In the genomic region with DNA sequence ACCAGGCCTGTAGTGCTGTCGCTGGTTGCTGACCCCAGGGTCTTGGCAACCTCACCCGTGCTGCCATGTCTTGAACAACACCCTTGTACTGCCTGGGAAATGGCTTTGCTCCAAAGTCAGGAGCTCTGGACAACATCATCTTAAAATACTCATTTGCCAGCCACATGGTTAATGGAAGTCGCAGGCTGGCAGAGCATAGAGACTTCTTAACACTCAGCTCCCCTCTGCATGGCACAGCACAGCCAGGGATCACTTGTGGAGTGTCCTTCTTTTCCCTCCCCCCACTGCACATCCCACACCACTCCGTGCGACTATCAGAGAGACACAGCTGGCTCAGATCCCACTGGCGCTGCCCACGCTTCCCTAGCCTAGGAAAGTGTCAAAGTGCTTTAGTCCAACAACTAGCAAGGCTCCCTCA, we compare ENCODE assay signal across 9 mouse cellular contexts. TPM values are rescaled to one million over a fixed set of nuclear protein-coding genes. Genes with fewer than 3 reads are reported as not detected.
A peak's percentile ranks its signal among the peaks of the same experiment; 100 is the strongest.
DNase-seq lines count a peak whose midpoint lies in the region; ATAC-seq and TF ChIP-seq lines count a peak whose summit lies in the region.
"Had no signal": no experiment of that assay in that cellular context is flagged by ENCODE, and none has a peak within 500 bp of the region (broad histone marks: within the 10 kb centered on the region; RNA-seq: fewer than 3 reads in every experiment).

No protein-coding gene starts in this region.

- peak; percentile 13; the same call in 1 of the 2 replicates for ATAC-seq in intestine, embryonic 15.5 days
- ATAC-seq in intestine, postnatal 0 days: no peak
- ATAC-seq in midbrain, embryonic 16.5 days: no peak
- no peak for ATAC-seq in midbrain, embryonic 11.5 days (ENCODE audit: low FRiP score)
- peak; percentile 60 for ATAC-seq in heart, embryonic 16.5 days (replicated peaks; ENCODE audit: extremely low read depth, insufficient read depth, low FRiP score)
- ATAC-seq in stomach, embryonic 14.5 days (ENCODE audit: insufficient number of reproducible peaks, insufficient read depth, low FRiP score, low read depth): peak; percentile 39

- no peak for TF ChIP-seq CTCF in intestine, postnatal 0 days (IDR thresholded peaks at IDR 0.05; ENCODE audit: low read depth)

- no peaks in the 10 kb centered on the region for H3K27me3 ChIP-seq in intestine, embryonic 15.5 days (replicated peaks)
- no peaks in the 10 kb centered on the region for H3K27me3 ChIP-seq in intestine, postnatal 0 days (replicated peaks; ENCODE audit: control insufficient read depth, insufficient read depth, low read length)
- H3K27me3 ChIP-seq in midbrain, embryonic 16.5 days (ENCODE audit: control insufficient read depth, insufficient read depth, low read depth, low read length): no peaks in the 10 kb centered on the region
- no peaks in the 10 kb centered on the region for H3K27me3 ChIP-seq in midbrain, embryonic 11.5 days (ENCODE audit: control insufficient read depth, insufficient read depth, low read length)
- no peaks in the 10 kb centered on the region for H3K27me3 ChIP-seq in heart, embryonic 16.5 days (ENCODE audit: control insufficient read depth, insufficient read depth, low read length)
- no peaks in the 10 kb centered on the region for H3K27me3 ChIP-seq in stomach, embryonic 14.5 days (ENCODE audit: control insufficient read depth, insufficient read depth, low read length)
- H3K27me3 ChIP-seq: stomach, embryonic 15.5 days had no signal

- H3K9me3 ChIP-seq in intestine, embryonic 15.5 days: no peaks in the 10 kb centered on the region
- no peaks in the 10 kb centered on the region for H3K9me3 ChIP-seq in intestine, postnatal 0 days (ENCODE audit: control insufficient read depth)
- H3K9me3 ChIP-seq in midbrain, embryonic 16.5 days (replicated peaks; ENCODE audit: control insufficient read depth, low read length, poor library complexity, severe bottlenecking): no peaks in the 10 kb centered on the region
- H3K9me3 ChIP-seq in midbrain, embryonic 11.5 days (ENCODE audit: control insufficient read depth, low read length): no peaks in the 10 kb centered on the region
- H3K9me3 ChIP-seq in heart, embryonic 16.5 days (replicated peaks; ENCODE audit: control insufficient read depth, low read length): no peaks in the 10 kb centered on the region
- H3K9me3 ChIP-seq in stomach, embryonic 14.5 days (ENCODE audit: control insufficient read depth, low read depth, low read length): no peaks in the 10 kb centered on the region
- H3K9me3 ChIP-seq: stomach, embryonic 15.5 days had no signal

- no peak overlapping the region for H3K4me3 ChIP-seq in intestine, embryonic 15.5 days (replicated peaks)
- no peak overlapping the region for H3K4me3 ChIP-seq in intestine, postnatal 0 days (ENCODE audit: low read depth, low read length)
- no peak overlapping the region for H3K4me3 ChIP-seq in midbrain, embryonic 16.5 days (ENCODE audit: low read depth, low read length)
- H3K4me3 ChIP-seq in midbrain, embryonic 11.5 days (ENCODE audit: low read depth, low read length): no peak overlapping the region
- H3K4me3 ChIP-seq in heart, embryonic 16.5 days (ENCODE audit: low read length): no peak overlapping the region
- no peak overlapping the region for H3K4me3 ChIP-seq in stomach, embryonic 14.5 days (ENCODE audit: low read depth, low read length)
- H3K4me3 ChIP-seq: stomach, embryonic 15.5 days had no signal

- 65% methylated on average over 7 of the region's 7 CpGs for WGBS in intestine, embryonic 15.5 days
- WGBS in intestine, postnatal 0 days: 65% methylated on average over 7 of the region's 7 CpGs
- WGBS in midbrain, embryonic 16.5 days: 70% methylated on average over 7 of the region's 7 CpGs
- 86% methylated on average over 7 of the region's 7 CpGs for WGBS in midbrain, embryonic 11.5 days
- WGBS in heart, embryonic 16.5 days: 21% methylated on average over 7 of the region's 7 CpGs
- 58% methylated on average over 7 of the region's 7 CpGs for WGBS in stomach, embryonic 14.5 days

- DNase-seq in midbrain, embryonic 11.5 days (ENCODE audit: low spot score, missing footprints): no peak
- DNase-seq in T-cell, adult 2 months (ENCODE audit: low spot score): no peak
- no peak for DNase-seq in embryo, embryonic 9.5 days (ENCODE audit: extremely low spot score)

- H3K4me2 ChIP-seq in intestine, embryonic 15.5 days (replicated peaks): no peak overlapping the region
- no peak overlapping the region for H3K4me2 ChIP-seq in intestine, postnatal 0 days (replicated peaks; ENCODE audit: low read depth)
- H3K4me2 ChIP-seq in midbrain, embryonic 16.5 days (ENCODE audit: low read length): no peak overlapping the region
- H3K4me2 ChIP-seq in midbrain, embryonic 11.5 days: no peak overlapping the region
- no peak overlapping the region for H3K4me2 ChIP-seq in heart, embryonic 16.5 days (ENCODE audit: low read depth, low read length)
- no peak overlapping the region for H3K4me2 ChIP-seq in stomach, embryonic 14.5 days (replicated peaks; ENCODE audit: low read depth, low read length)
- H3K4me2 ChIP-seq: stomach, embryonic 15.5 days had no signal

- H3K36me3 ChIP-seq in intestine, embryonic 15.5 days: no peaks in the 10 kb centered on the region
- H3K36me3 ChIP-seq in intestine, postnatal 0 days (ENCODE audit: control insufficient read depth, insufficient read depth): no peaks in the 10 kb centered on the region
- no peaks in the 10 kb centered on the region for H3K36me3 ChIP-seq in midbrain, embryonic 16.5 days (ENCODE audit: control insufficient read depth, insufficient read depth, low read length)
- no peaks in the 10 kb centered on the region for H3K36me3 ChIP-seq in midbrain, embryonic 11.5 days (ENCODE audit: control insufficient read depth, insufficient read depth, low read length)
- H3K36me3 ChIP-seq in heart, embryonic 16.5 days (ENCODE audit: control insufficient read depth, insufficient read depth): no peaks in the 10 kb centered on the region
- no peaks in the 10 kb centered on the region for H3K36me3 ChIP-seq in stomach, embryonic 14.5 days (ENCODE audit: control insufficient read depth, insufficient read depth, low read length)
- H3K36me3 ChIP-seq: stomach, embryonic 15.5 days had no signal

- no peak overlapping the region for H3K9ac ChIP-seq in intestine, embryonic 15.5 days
- H3K9ac ChIP-seq in intestine, postnatal 0 days (ENCODE audit: low read depth, low read length): no peak overlapping the region
- no peak overlapping the region for H3K9ac ChIP-seq in midbrain, embryonic 16.5 days (ENCODE audit: low read depth, low read length)
- no peak overlapping the region for H3K9ac ChIP-seq in midbrain, embryonic 11.5 days (ENCODE audit: low read length)
- H3K9ac ChIP-seq in heart, embryonic 16.5 days (ENCODE audit: low read length): peak overlapping the region; percentile 62; the same call in 1 of the 2 replicates
- H3K9ac ChIP-seq in stomach, embryonic 14.5 days (replicated peaks; ENCODE audit: low read depth, low read length): no peak overlapping the region
- H3K9ac ChIP-seq: stomach, embryonic 15.5 days had no signal

- peaks cover 7% of the 10 kb centered on the region; the same call in 1 of the 2 replicates for H3K4me1 ChIP-seq in intestine, embryonic 15.5 days (replicated peaks)
- no peaks in the 10 kb centered on the region for H3K4me1 ChIP-seq in intestine, postnatal 0 days (replicated peaks; ENCODE audit: control insufficient read depth, insufficient read depth, low read length)
- peaks cover 4% of the 10 kb centered on the region; the same call in 1 of the 2 replicates for H3K4me1 ChIP-seq in midbrain, embryonic 16.5 days (ENCODE audit: control insufficient read depth, insufficient read depth, low read length)
- H3K4me1 ChIP-seq in midbrain, embryonic 11.5 days (ENCODE audit: control insufficient read depth, insufficient read depth, low read length): no peaks in the 10 kb centered on the region
- peaks cover 76% of the 10 kb centered on the region for H3K4me1 ChIP-seq in heart, embryonic 16.5 days (ENCODE audit: control insufficient read depth, insufficient read depth, low read length)
- H3K4me1 ChIP-seq in stomach, embryonic 14.5 days (ENCODE audit: control insufficient read depth, insufficient read depth, low read length): no peaks in the 10 kb centered on the region
- H3K4me1 ChIP-seq: stomach, embryonic 15.5 days had no signal

- H3K27ac ChIP-seq in intestine, embryonic 15.5 days: 0 out of 2 replicates have a peak overlapping the region, but pooled peaks have one; percentile 36
- H3K27ac ChIP-seq in intestine, postnatal 0 days (ENCODE audit: low read depth, low read length): no peak overlapping the region
- peak overlapping the region; percentile 64 for H3K27ac ChIP-seq in midbrain, embryonic 16.5 days (ENCODE audit: low read length)
- H3K27ac ChIP-seq in midbrain, embryonic 11.5 days (ENCODE audit: low read depth, low read length): no peak overlapping the region
- peak overlapping the region; percentile 99 for H3K27ac ChIP-seq in heart, embryonic 16.5 days (ENCODE audit: low read length)
- H3K27ac ChIP-seq in stomach, embryonic 14.5 days (ENCODE audit: low read length): no peak overlapping the region
- H3K27ac ChIP-seq: stomach, embryonic 15.5 days had no signal

RNA-seq across cellular contexts. Expression of gene Ramp1, which starts 32.0 kb away (rescaled TPM):
- 7.9 and 9.4 TPM in 2 replicates for polyA plus RNA-seq in intestine, embryonic 15.5 days (2015; fragmentation: Nextera tagmentation; extraction: Ambion mirVana)
- 16.1 and 16.5 TPM in 2 replicates for polyA plus RNA-seq in intestine, postnatal 0 days (2015; fragmentation: Nextera tagmentation; extraction: Ambion mirVana)
- 6.7 and 14.0 TPM in 2 replicates for polyA plus RNA-seq in midbrain, embryonic 16.5 days (2015; fragmentation: Nextera tagmentation; extraction: Ambion mirVana)
- polyA plus RNA-seq in midbrain, embryonic 11.5 days (2014; fragmentation: Nextera tagmentation; extraction: Ambion mirVana): 0.50 and 0.85 TPM in 2 replicates
- 59.3 and 61.0 TPM in 2 replicates for polyA plus RNA-seq in heart, embryonic 16.5 days (2015; fragmentation: Nextera tagmentation; extraction: Ambion mirVana)
- 4.2 and 4.6 TPM in 2 replicates for polyA plus RNA-seq in stomach, embryonic 14.5 days (2014; fragmentation: Nextera tagmentation; extraction: Ambion mirVana)

RNA-seq across cellular contexts. Expression of gene Ube2f, which starts 38.5 kb away (rescaled TPM):
- 65.1 and 66.7 TPM in 2 replicates for polyA plus RNA-seq in intestine, embryonic 15.5 days (2015; fragmentation: Nextera tagmentation; extraction: Ambion mirVana)
- 55.5 and 57.9 TPM in 2 replicates for polyA plus RNA-seq in intestine, postnatal 0 days (2015; fragmentation: Nextera tagmentation; extraction: Ambion mirVana)
- polyA plus RNA-seq in midbrain, embryonic 16.5 days (2015; fragmentation: Nextera tagmentation; extraction: Ambion mirVana): 57.0 and 59.6 TPM in 2 replicates
- 88.5 and 95.6 TPM in 2 replicates for polyA plus RNA-seq in midbrain, embryonic 11.5 days (2014; fragmentation: Nextera tagmentation; extraction: Ambion mirVana)
- 68.9 and 71.7 TPM in 2 replicates for polyA plus RNA-seq in heart, embryonic 16.5 days (2015; fragmentation: Nextera tagmentation; extraction: Ambion mirVana)
- 67.1 and 73.3 TPM in 2 replicates for polyA plus RNA-seq in stomach, embryonic 14.5 days (2014; fragmentation: Nextera tagmentation; extraction: Ambion mirVana)

Comparison
In these comparisons a context has a peak if more than half of its experiments do, and no peak if none do; other contexts are left out.
1. ATAC-seq: peak in intestine, embryonic 15.5 days (single experiment), heart, embryonic 16.5 days (single experiment) and stomach, embryonic 14.5 days (single experiment); none in intestine, postnatal 0 days (single experiment), midbrain, embryonic 16.5 days (single experiment) and midbrain, embryonic 11.5 days (single experiment).
2. H3K27ac ChIP-seq: peak in intestine, embryonic 15.5 days (single experiment), midbrain, embryonic 16.5 days (single experiment) and heart, embryonic 16.5 days (single experiment); none in intestine, postnatal 0 days (single experiment), midbrain, embryonic 11.5 days (single experiment) and stomach, embryonic 14.5 days (single experiment).